Mouse (Mus musculus) forebrain, embryonic 11.5 days (tissue): ENCODE data around the gene Nup188. TPM values are rescaled to one million over a fixed set of nuclear protein-coding genes. Genes with fewer than 3 reads are reported as not detected.

Experiments
- ATAC-seq: fragments of 200-750 bp; cut with Nextera tagmentation; replicated peaks from 2 replicates; pipeline ENCODE4 v1.8.0; 2017; ENCODE audit warnings: moderate TSS enrichment; ENCODE audit not compliant: low FRiP score
- DNase-seq: peaks from one replicate; pipeline ENCODE4 v3.0.0-alpha.2; 2017; ENCODE audit warnings: low spot score
- H3K27ac ChIP-seq: fragments of 300-500 bp; sonication (generic); 2 replicates; pipeline ENCODE4 v1.5.1; 2014; ENCODE audit warnings: low read depth, low read length
- H3K27me3 ChIP-seq: fragments of 300-500 bp; sonication (generic); 2 replicates; pipeline ENCODE4 v1.6.1; 2014; ENCODE audit warnings: mild to moderate bottlenecking, low read length, mixed read lengths; ENCODE audit not compliant: control insufficient read depth, insufficient read depth
- H3K36me3 ChIP-seq: fragments of 300-500 bp; sonication (generic); 2 replicates; pipeline ENCODE4 v1.6.1; 2014; ENCODE audit warnings: mild to moderate bottlenecking, low read length, moderate library complexity, mixed read lengths; ENCODE audit not compliant: control insufficient read depth, insufficient read depth
- H3K4me1 ChIP-seq: fragments of 300-500 bp; sonication (generic); replicated peaks from 2 replicates; pipeline ENCODE4 v1.6.1; 2014; ENCODE audit warnings: low read length, mixed read lengths; ENCODE audit not compliant: control insufficient read depth, insufficient read depth
- H3K4me2 ChIP-seq: fragments of 300-500 bp; sonication (generic); 2 replicates; pipeline ENCODE4 v1.6.1; 2014; ENCODE audit warnings: low read depth, mild to moderate bottlenecking, low read length, moderate library complexity, mixed read lengths; ENCODE audit not compliant: severe bottlenecking
- H3K4me3 ChIP-seq: fragments of 300-500 bp; sonication (generic); 2 replicates; pipeline ENCODE4 v1.5.1; 2014; ENCODE audit warnings: low read depth, low read length
- H3K9ac ChIP-seq: fragments of 300-500 bp; sonication (generic); 2 replicates; pipeline ENCODE4 v1.6.1; 2014; ENCODE audit warnings: low read length
- H3K9me3 ChIP-seq: fragments of 300-500 bp; sonication (generic); 2 replicates; pipeline ENCODE4 v1.6.1; 2016; ENCODE audit warnings: low read length, mixed read lengths; ENCODE audit not compliant: control insufficient read depth
- WGBS: fragments of 180-500 bp; shearing (Covaris S2); extraction: QIAGEN DNeasy Blood & Tissue Kit; methylation state at CpG from one replicate; pipeline ENCODE4 v1.1.7; 2014; 5-methylcytosine and 5-hydroxymethylcytosine counted together
- polyA plus RNA-seq: library from polyadenylated mRNA; unstranded; fragments of >200 nt; fragmentation: Nextera tagmentation; extraction: Ambion mirVana; gene quantifications from 2 replicates; pipeline ENCODE4 v1.2.1, GENCODE M21; 2014

Gene Nup188
- polyA plus RNA-seq, 1 experiment from 2014 or later: 65.8 TPM

DNA sequence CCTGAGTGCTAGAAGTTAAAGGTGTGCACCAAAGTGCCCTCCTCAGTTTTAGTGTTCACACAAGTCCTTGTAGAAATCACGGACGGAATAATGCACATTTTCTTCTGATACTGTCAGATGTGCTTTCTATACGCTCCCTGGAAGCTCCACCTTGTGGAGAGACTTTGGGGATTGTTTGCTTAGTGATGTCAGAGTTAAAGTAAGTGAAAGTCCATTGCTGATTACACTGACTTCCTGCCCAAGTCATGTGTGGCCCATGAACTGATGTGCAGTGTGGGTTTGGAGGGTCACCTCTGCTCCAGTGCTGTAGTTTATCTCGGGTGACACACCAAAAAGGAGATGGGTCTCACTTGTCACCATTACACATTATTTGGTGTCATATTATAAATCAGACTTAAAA lies 33.1 kb downstream of the Nup188 start:
- Histone ChIP-seq H3K9me3 (no peaks in the 10 kb centered on the region), H3K4me2 (no peak overlapping the region), H3K9ac (no peak overlapping the region), H3K27me3 (no peaks in the 10 kb centered on the region), H3K27ac (no peak overlapping the region), H3K4me1 (no peaks in the 10 kb centered on the region), H3K36me3 (peaks cover 26% of the 10 kb centered on the region), H3K4me3 (no peak overlapping the region)
- WGBS: 93% methylated on average over 4 of the region's 4 CpGs
- no peak for DNase-seq
- no peak for ATAC-seq

DNA sequence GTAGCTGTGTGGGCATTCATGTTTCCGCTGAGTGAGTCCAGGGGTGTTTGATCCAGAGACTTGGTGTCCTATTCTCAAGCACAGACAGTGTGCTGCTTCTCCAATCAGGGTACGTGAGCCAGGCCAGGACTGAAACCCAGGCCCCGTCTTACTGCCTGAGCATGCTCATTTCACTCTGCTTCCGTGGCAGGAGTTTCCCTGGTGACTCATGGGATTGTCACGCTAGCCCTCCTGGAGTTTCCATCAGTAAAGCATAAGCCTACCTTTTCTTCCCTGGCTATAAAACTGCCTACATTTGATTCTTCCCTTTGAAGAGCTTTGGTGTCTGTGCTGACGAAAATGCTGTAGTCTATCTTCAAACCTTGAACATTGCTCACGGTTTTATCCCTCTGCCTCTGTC lies 36.9 kb downstream of the Nup188 start:
- H3K4me3 ChIP-seq: no peak overlapping the region
- H3K27me3 ChIP-seq: no peaks in the 10 kb centered on the region
- H3K4me2 ChIP-seq: no peak overlapping the region
- WGBS: 95% methylated on average over 7 of the region's 7 CpGs
- H3K36me3 ChIP-seq: peaks cover 26% of the 10 kb centered on the region
- ATAC-seq: no peak
- H3K27ac ChIP-seq: no peak overlapping the region
- no peaks in the 10 kb centered on the region for H3K9me3 ChIP-seq
- H3K4me1 ChIP-seq: no peaks in the 10 kb centered on the region
- no peak overlapping the region for H3K9ac ChIP-seq
- DNase-seq: no peak

DNA sequence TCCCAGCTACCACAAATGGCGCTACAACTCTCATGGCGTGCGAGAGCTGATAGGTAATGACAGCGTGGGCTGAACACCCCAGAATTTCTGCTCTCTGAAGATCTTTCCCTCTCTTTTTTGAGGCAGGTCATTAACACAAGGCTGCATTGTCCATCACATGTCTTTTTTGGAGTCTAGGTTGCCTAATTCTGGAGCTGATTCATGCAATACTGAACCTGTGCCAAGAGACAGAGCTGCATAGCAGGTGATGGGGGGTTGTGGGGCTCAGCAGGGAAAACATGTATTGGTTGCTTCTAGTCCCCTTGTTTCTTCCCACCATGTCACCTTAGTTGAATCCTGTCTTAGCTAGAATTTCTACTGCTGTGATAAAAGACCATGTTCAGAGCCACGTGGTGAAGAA lies 39.1 kb downstream of the Nup188 start:
- Histone ChIP-seq H3K9ac (no peak overlapping the region), H3K27me3 (no peaks in the 10 kb centered on the region), H3K4me2 (no peak overlapping the region), H3K9me3 (no peaks in the 10 kb centered on the region), H3K36me3 (peaks cover 31% of the 10 kb centered on the region), H3K4me3 (no peak overlapping the region), H3K4me1 (no peaks in the 10 kb centered on the region), H3K27ac (no peak overlapping the region)
- ATAC-seq (no peak), DNase-seq (no peak)
- WGBS: 90% methylated on average over 5 of the region's 5 CpGs

GRCm38 (mm10) chr2:30327276-30327675 lies 41.1 kb downstream of the Nup188 start:
- 92% methylated on average over 7 of the region's 7 CpGs for WGBS
- ATAC-seq: no peak
- H3K9ac ChIP-seq: no peak overlapping the region

GRCm38 (mm10) chr2:30328791-30329190 lies 42.6 kb downstream of the Nup188 start:
- no peaks in the 10 kb centered on the region for H3K4me1 ChIP-seq
- no peak for ATAC-seq
- no peak overlapping the region for H3K4me2 ChIP-seq
- H3K27ac ChIP-seq: no peak overlapping the region
- H3K9ac ChIP-seq: no peak overlapping the region
- H3K9me3 ChIP-seq: no peaks in the 10 kb centered on the region
- DNase-seq: no peak
- no peak overlapping the region for H3K4me3 ChIP-seq
- no peaks in the 10 kb centered on the region for H3K27me3 ChIP-seq
- H3K36me3 ChIP-seq: peaks cover 24% of the 10 kb centered on the region
- 94% methylated on average over 3 of the region's 3 CpGs for WGBS

More at GRCm38 (mm10) chr2:30327276-30327675, 41.1 kb downstream of the Nup188 start:
- DNase-seq: no peak
- peaks cover 30% of the 10 kb centered on the region for H3K36me3 ChIP-seq
- no peaks in the 10 kb centered on the region for H3K4me1 ChIP-seq
- H3K27ac ChIP-seq: no peak overlapping the region
- no peak overlapping the region for H3K4me3 ChIP-seq
- H3K4me2 ChIP-seq: no peak overlapping the region
- no peaks in the 10 kb centered on the region for H3K27me3 ChIP-seq
- H3K9me3 ChIP-seq: no peaks in the 10 kb centered on the region

DNA sequence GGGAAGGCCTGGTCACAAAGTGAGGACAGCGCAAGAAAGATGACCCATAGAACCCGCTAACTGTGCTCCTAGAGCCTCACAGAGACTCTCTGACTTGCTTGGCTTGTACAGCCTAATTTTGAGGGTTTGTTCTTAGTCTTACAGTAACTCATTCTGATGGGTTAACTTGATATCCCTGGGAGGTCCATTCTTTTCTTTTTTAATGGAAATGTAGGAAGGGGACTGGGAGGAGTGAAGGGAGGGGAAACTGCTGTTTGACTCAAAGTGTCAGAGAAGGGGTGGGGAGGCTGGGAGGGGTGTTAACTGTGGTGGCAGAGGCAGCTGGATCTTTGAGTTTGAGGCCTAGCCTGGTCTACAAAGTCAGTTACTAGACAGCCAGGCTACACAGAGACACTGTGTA lies 49.1 kb downstream of the Nup188 start:
- Histone ChIP-seq H3K27me3 (no peaks in the 10 kb centered on the region), H3K9ac (no peak overlapping the region), H3K4me1 (no peaks in the 10 kb centered on the region), H3K4me2 (no peak overlapping the region), H3K36me3 (peaks cover 27% of the 10 kb centered on the region), H3K4me3 (no peak overlapping the region), H3K9me3 (no peaks in the 10 kb centered on the region), H3K27ac (no peak overlapping the region)
- WGBS: 97% methylated on average over 2 of the region's 2 CpGs
- DNase-seq (no peak), ATAC-seq (no peak)

DNA sequence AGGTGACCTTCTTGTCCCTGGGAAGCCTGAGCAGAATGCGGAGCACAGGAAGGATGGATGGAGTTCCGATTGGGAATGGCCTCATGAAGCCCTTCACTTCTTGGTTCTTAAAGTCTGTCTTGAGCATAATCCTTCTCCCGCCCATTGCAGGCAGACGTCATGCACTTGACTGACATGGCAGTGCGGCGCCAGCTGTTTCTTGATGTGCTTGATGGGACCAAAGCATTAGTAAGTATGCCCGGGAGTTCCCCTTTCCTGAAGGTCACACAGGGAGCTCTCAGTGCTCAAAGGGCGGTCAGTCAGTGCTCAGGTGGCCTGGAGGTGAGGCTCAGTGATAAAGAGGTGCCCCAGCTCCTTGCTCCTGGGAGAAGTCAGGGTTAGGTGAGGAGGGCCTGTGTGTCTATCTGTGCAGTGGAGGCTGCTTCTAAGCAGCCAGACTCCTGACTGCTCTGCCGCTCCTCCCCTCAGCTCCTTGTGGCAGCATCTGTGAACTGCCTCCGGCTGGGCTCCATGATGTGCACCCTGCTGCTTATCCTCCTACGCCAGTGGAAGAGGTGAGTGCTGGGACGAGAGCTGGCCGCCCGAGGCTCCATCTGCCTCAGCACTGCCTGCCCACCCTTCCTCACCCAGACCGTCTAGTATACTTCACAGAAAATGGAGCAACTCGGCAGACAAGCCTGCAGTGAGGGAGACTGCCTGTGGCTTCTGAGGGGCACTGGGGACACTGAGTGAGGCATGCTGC lies 50.1 kb downstream of the Nup188 start:
- Histone ChIP-seq H3K27me3 (no peaks in the 10 kb centered on the region), H3K4me2 (no peak overlapping the region), H3K4me1 (no peaks in the 10 kb centered on the region), H3K9me3 (no peaks in the 10 kb centered on the region), H3K36me3 (peaks cover 26% of the 10 kb centered on the region), H3K4me3 (no peak overlapping the region), H3K9ac (no peak overlapping the region), H3K27ac (no peak overlapping the region)
- WGBS: 85% methylated on average over 16 of the region's 16 CpGs
- ATAC-seq: no peak
- DNase-seq: no peak

GRCm38 (mm10) chr2:30337179-30337578 lies 51.0 kb downstream of the Nup188 start:
- Histone ChIP-seq H3K9me3 (no peaks in the 10 kb centered on the region), H3K4me1 (no peaks in the 10 kb centered on the region), H3K9ac (no peak overlapping the region), H3K4me3 (no peak overlapping the region), H3K27me3 (no peaks in the 10 kb centered on the region), H3K4me2 (no peak overlapping the region), H3K36me3 (peaks cover 34% of the 10 kb centered on the region), H3K27ac (no peak overlapping the region)
- ATAC-seq (no peak), DNase-seq (no peak)
- WGBS: 89% methylated on average over 12 of the region's 12 CpGs

- H3K9me3 ChIP-seq: no peaks in the 10 kb centered on the region
- no peaks in the 10 kb centered on the region for H3K27me3 ChIP-seq
- no peak for ATAC-seq
- 93% methylated on average over 3 of the region's 3 CpGs for WGBS
- no peak overlapping the region for H3K27ac ChIP-seq
- no peaks in the 10 kb centered on the region for H3K4me1 ChIP-seq
- DNase-seq: no peak
- no peak overlapping the region for H3K4me2 ChIP-seq
- no peak overlapping the region for H3K9ac ChIP-seq
- peaks cover 31% of the 10 kb centered on the region for H3K36me3 ChIP-seq
- no peak overlapping the region for H3K4me3 ChIP-seq
Observed at GRCm38 (mm10) chr2:30342061-30342460, 55.9 kb downstream of the Nup188 start.
